ENCODE assay signal across 9 mouse cellular contexts in genomic region chr13:60226251-60226836, GRCm38 (mm10). TPM values are rescaled to one million over a fixed set of nuclear protein-coding genes. Genes with fewer than 3 reads are reported as not detected.
DNase-seq lines count a peak whose midpoint lies in the region; ATAC-seq lines count a peak whose summit lies in the region.
"Had no signal": no experiment of that assay in that cellular context is flagged by ENCODE, and none has a peak within 500 bp of the region (broad histone marks: within the 10 kb centered on the region; RNA-seq: fewer than 3 reads in every experiment).

No protein-coding gene starts in this region.

- peaks cover 11% of the 10 kb centered on the region for H3K4me1 ChIP-seq in forebrain, embryonic 15.5 days
- H3K4me1 ChIP-seq in forebrain, embryonic 12.5 days = no peaks in the 10 kb centered on the region; the same call in 1 of the 2 replicates
- peaks cover 13% of the 10 kb centered on the region for H3K4me1 ChIP-seq in heart, embryonic 15.5 days (replicated peaks)

- WGBS in forebrain, embryonic 15.5 days = 33% methylated on average over 9 of the region's 9 CpGs
- WGBS in forebrain, embryonic 12.5 days = 41% methylated on average over 9 of the region's 9 CpGs
- WGBS in heart, embryonic 15.5 days = 24% methylated on average over 9 of the region's 9 CpGs

- H3K9me3 ChIP-seq in forebrain, embryonic 15.5 days = no peaks in the 10 kb centered on the region
- no peaks in the 10 kb centered on the region for H3K9me3 ChIP-seq in forebrain, embryonic 12.5 days
- no peaks in the 10 kb centered on the region for H3K9me3 ChIP-seq in heart, embryonic 15.5 days (replicated peaks)

- no peak overlapping the region for H3K9ac ChIP-seq in forebrain, embryonic 15.5 days (replicated peaks)
- no peak overlapping the region for H3K9ac ChIP-seq in forebrain, embryonic 12.5 days
- H3K9ac ChIP-seq in heart, embryonic 15.5 days = no peak overlapping the region

- H3K36me3 ChIP-seq in forebrain, embryonic 15.5 days = no peaks in the 10 kb centered on the region
- no peaks in the 10 kb centered on the region for H3K36me3 ChIP-seq in forebrain, embryonic 12.5 days (replicated peaks)
- no peaks in the 10 kb centered on the region for H3K36me3 ChIP-seq in heart, embryonic 15.5 days

- DNase-seq in adipocyte (ENCODE audit: low spot score) = peak; percentile 83
- DNase-seq in lung, postnatal 10 days = peak; percentile 21
- DNase-seq in right cerebral cortex, postnatal 14 days = no peak
- no peak for DNase-seq in layer of hippocampus, adult 9-11 months
- DNase-seq in spleen, adult 18-20 months = no peak

- peak overlapping the region; percentile 48; the same call in 1 of the 2 replicates for H3K27ac ChIP-seq in forebrain, embryonic 15.5 days (replicated peaks)
- no peak overlapping the region for H3K27ac ChIP-seq in forebrain, embryonic 12.5 days
- peak overlapping the region; percentile 73 for H3K27ac ChIP-seq in heart, embryonic 15.5 days

- H3K27me3 ChIP-seq in forebrain, embryonic 15.5 days = no peaks in the 10 kb centered on the region
- no peaks in the 10 kb centered on the region for H3K27me3 ChIP-seq in forebrain, embryonic 12.5 days
- no peaks in the 10 kb centered on the region for H3K27me3 ChIP-seq in heart, embryonic 15.5 days
- H3K27me3 ChIP-seq: CH12.LX had no signal

- ATAC-seq in forebrain, embryonic 15.5 days (replicated peaks) = no peak
- no peak for ATAC-seq in forebrain, embryonic 12.5 days (ENCODE audit: low FRiP score)
- peak; percentile 55 for ATAC-seq in heart, embryonic 15.5 days (replicated peaks; ENCODE audit: insufficient number of reproducible peaks, insufficient read depth, low FRiP score, low read depth)

- H3K4me3 ChIP-seq in forebrain, embryonic 15.5 days = no peak overlapping the region
- no peak overlapping the region for H3K4me3 ChIP-seq in forebrain, embryonic 12.5 days (replicated peaks)
- no peak overlapping the region for H3K4me3 ChIP-seq in heart, embryonic 15.5 days

- no peak overlapping the region for H3K4me2 ChIP-seq in forebrain, embryonic 15.5 days (replicated peaks)
- H3K4me2 ChIP-seq in forebrain, embryonic 12.5 days = no peak overlapping the region
- H3K4me2 ChIP-seq in heart, embryonic 15.5 days = peak overlapping the region; percentile 32

RNA-seq across cellular contexts. Expression of gene Gas1, which starts 49.2 kb away (rescaled TPM):
- polyA plus RNA-seq in forebrain, embryonic 15.5 days (2015; fragmentation: Nextera tagmentation; extraction: Ambion mirVana) = 37.8 and 44.9 TPM in 2 replicates
- 140 and 153 TPM in 2 replicates for polyA plus RNA-seq in forebrain, embryonic 12.5 days (2016; fragmentation: Nextera tagmentation; extraction: Ambion mirVana)
- 37.2 and 47.7 TPM in 2 replicates for polyA plus RNA-seq in heart, embryonic 15.5 days (2015; fragmentation: Nextera tagmentation; extraction: Ambion mirVana)

Comparison
In these comparisons a context has a peak if more than half of its experiments do, and no peak if none do; other contexts are left out.
1. DNase-seq: peak in adipocyte (single experiment) and lung, postnatal 10 days (single experiment); none in right cerebral cortex, postnatal 14 days (single experiment), layer of hippocampus, adult 9-11 months (single experiment) and spleen, adult 18-20 months (0 of 2).